Mouse (Mus musculus) gastrocnemius, postnatal 4 days (tissue): ENCODE data around the gene Dhfr. TPM values are rescaled to one million over a fixed set of nuclear protein-coding genes. Genes with fewer than 3 reads are reported as not detected.
"Not testable (repeated sequence)": the region's sequence is repeated elsewhere in the genome, so short reads cannot be mapped to it uniquely, and the experiment has no call there.

Experiments used
- DNase-seq, 2 experiments: peaks; one replicate each; pipeline ENCODE4 v3.0.0; 2021 to 2022; ENCODE audit warnings: low spot score in 2 of 2, mixed read lengths in 2 of 2
- total RNA-seq, 2 experiments: library from RNA; stranded (reverse); gene quantifications; 2 replicates each; pipeline ENCODE4 v1.2.3; 2021

The Dhfr gene
- total RNA-seq, 2 experiments from 2014 or later: 3.8 to 4.1 TPM

- not testable (repeated sequence) for DNase-seq
Measured at GRCm38 (mm10) chr13:92371466-92371865, 16.9 kb downstream of the Dhfr start.

- no peak for DNase-seq
Measured at GRCm38 (mm10) chr13:92387367-92387766, 32.8 kb downstream of the Dhfr start.

- DNase-seq: no peak
Measured at GRCm38 (mm10) chr13:92393047-92393661, 38.6 kb downstream of the Dhfr start.

- DNase-seq: no peak
Measured at GRCm38 (mm10) chr13:92398491-92399384, 44.2 kb downstream of the Dhfr start.

GRCm38 (mm10) chr13:92402063-92402462, 47.5 kb downstream of the Dhfr start:
- no peak for DNase-seq

- DNase-seq: no peak
Measured at GRCm38 (mm10) chr13:92403496-92403895, 49.0 kb downstream of the Dhfr start.

- DNase-seq: no peak
Measured at GRCm38 (mm10) chr13:92410486-92410885, 56.0 kb downstream of the Dhfr start.

GRCm38 (mm10) chr13:92419630-92420029, 65.1 kb downstream of the Dhfr start:
- no peak for DNase-seq

GRCm38 (mm10) chr13:92423711-92424110, 69.2 kb downstream of the Dhfr start:
- DNase-seq: no peak

- DNase-seq: peak in 1 of 2 experiments; percentile 14
Measured at GRCm38 (mm10) chr13:92425758-92426264, 71.3 kb downstream of the Dhfr start, which contains the start of gene Ankrd34b. Gene Ankrd34b, plus strand, starts transcription at chr13:92425896.

- peak in 1 of 2 experiments; percentile 22 for DNase-seq
Measured at GRCm38 (mm10) chr13:92426294-92427051, 71.9 kb downstream of the Dhfr start.

GRCm38 (mm10) chr13:92427351-92427855, 72.9 kb downstream of the Dhfr start:
- no peak for DNase-seq

Other genes starting within 250 kb of the Dhfr start
- 1 to 10 TPM in 1 of 2 experiments, under 1 TPM in 1; 0.91 to 1.4 TPM for gene Rasgrf2, start 223.1 kb upstream of the Dhfr start, total RNA-seq
- not detected for gene Gm20379, start 48.7 kb upstream of the Dhfr start, total RNA-seq
- 10 to 100 TPM; 16.2 to 22.0 TPM for gene Msh3, start 277 bp downstream of the Dhfr start, total RNA-seq
- not detected for gene Ankrd34b, start 71.2 kb downstream of the Dhfr start, total RNA-seq
- 1 to 10 TPM; 4.2 to 4.5 TPM for gene Fam151b, start 129.3 kb downstream of the Dhfr start, total RNA-seq
- 10 to 100 TPM; 21.2 to 23.7 TPM for gene Zfyve16, start 176.1 kb downstream of the Dhfr start, total RNA-seq
- not detected for gene Spz1, start 221.4 kb downstream of the Dhfr start, total RNA-seq